Mouse (Mus musculus) cortical plate, adult 2 months (tissue): ENCODE results near the gene Serpinf2.

Source experiments
- CTCF ChIP-seq: fragments of 200-500 bp; IDR thresholded peaks from 2 replicates; pipeline ENCODE4 v1.5.1; 2011; ENCODE audit warnings: mild to moderate bottlenecking, control low read depth, low read length; ENCODE audit not compliant: insufficient read depth; ENCODE audit errors: extremely low read depth
- POLR2A ChIP-seq: fragments of 200-500 bp; IDR thresholded peaks from 2 replicates; pipeline ENCODE4 v1.6.1; 2011; ENCODE audit warnings: mild to moderate bottlenecking, low read length, control low read depth; ENCODE audit not compliant: insufficient read depth; ENCODE audit errors: extremely low read depth

GRCm38 (mm10) chr11:75462865-75463336, 23.5 kb upstream of the Serpinf2 start:
- TF ChIP-seq CTCF (no peak), POLR2A (no peak)
